Comparison of ENCODE assay signal across 22 mouse cellular contexts in the genomic region with DNA sequence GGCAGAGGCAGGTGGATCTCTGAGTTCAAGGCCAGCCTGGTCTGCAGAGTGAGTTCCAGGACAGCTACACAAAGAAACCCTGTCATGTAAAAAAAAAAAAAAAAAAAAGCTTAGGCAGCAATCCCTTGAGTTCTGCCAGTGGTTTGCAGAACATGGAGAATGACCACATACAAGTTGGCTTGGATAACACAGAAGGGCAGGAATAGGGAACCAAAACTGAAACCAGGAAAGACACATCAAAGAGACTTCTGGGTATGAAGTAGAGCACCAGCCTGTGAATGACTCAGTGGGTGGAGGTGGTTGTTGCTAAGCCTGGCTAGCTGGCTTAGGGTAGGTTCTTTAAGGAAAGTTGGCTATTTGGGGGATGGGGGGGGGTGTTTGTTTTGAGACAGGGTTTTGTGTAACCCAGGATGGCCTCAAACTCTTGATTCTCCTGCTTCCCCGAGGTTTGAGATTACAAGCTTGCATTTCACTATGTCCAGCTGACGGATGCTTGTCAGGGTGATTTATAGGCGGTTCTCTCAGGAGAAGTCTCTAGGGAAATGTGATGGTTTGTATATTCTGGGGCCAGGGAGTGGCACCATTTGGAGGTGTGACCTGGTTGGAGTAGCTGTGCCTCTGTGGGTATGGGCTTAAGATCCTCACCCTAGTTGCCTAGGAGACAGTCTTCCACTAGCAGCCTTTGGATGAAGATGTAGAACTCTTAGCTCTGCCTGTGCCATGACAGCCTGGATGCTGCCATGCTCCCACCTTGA. TPM values are rescaled to one million over a fixed set of nuclear protein-coding genes. Genes with fewer than 3 reads are reported as not detected.
A peak's percentile ranks its signal among the peaks of the same experiment; 100 is the strongest.
DNase-seq lines count a peak whose midpoint lies in the region; ATAC-seq and TF ChIP-seq lines count a peak whose summit lies in the region.
"Had no signal": no experiment of that assay in that cellular context is flagged by ENCODE, and none has a peak within 500 bp of the region (broad histone marks: within the 10 kb centered on the region; RNA-seq: fewer than 3 reads in every experiment).

No protein-coding gene starts in this region.

- H3K27me3 ChIP-seq in heart, embryonic 11.5 days (ENCODE audit: control insufficient read depth, insufficient read depth, low read length): no peaks in the 10 kb centered on the region
- no peaks in the 10 kb centered on the region for H3K27me3 ChIP-seq in hindbrain, postnatal 0 days (ENCODE audit: insufficient read depth, low read length)
- H3K27me3 ChIP-seq: heart, embryonic 13.5 days; intestine, embryonic 15.5 days; limb, embryonic 13.5 days; neural tube, embryonic 15.5 days; Patski had no signal

- H3K27ac ChIP-seq in heart, embryonic 11.5 days (ENCODE audit: low read depth, low read length): no peak overlapping the region
- peak overlapping the region; percentile 58 for H3K27ac ChIP-seq in bone marrow macrophage, adult 2 months (ENCODE audit: insufficient read depth, low read depth, low read length)
- H3K27ac ChIP-seq in hindbrain, postnatal 0 days: no peak overlapping the region
- H3K27ac ChIP-seq: heart, embryonic 13.5 days; intestine, embryonic 15.5 days; left cerebral cortex, adult 2 months; limb, embryonic 13.5 days; neural tube, embryonic 15.5 days had no signal

- WGBS in heart, embryonic 11.5 days (ENCODE audit: insufficient replicate concordance): 66% methylated on average over 3 of the region's 3 CpGs
- WGBS in hindbrain, postnatal 0 days: 80% methylated on average over 3 of the region's 3 CpGs

- no peak overlapping the region for H3K4me3 ChIP-seq in heart, embryonic 11.5 days (ENCODE audit: low read depth, low read length)
- H3K4me3 ChIP-seq in bone marrow macrophage, adult 2 months (ENCODE audit: insufficient read depth, low read length): no peak overlapping the region
- no peak overlapping the region for H3K4me3 ChIP-seq in hindbrain, postnatal 0 days (ENCODE audit: low read length)
- H3K4me3 ChIP-seq: heart, embryonic 13.5 days; intestine, embryonic 15.5 days; left cerebral cortex, adult 2 months; limb, embryonic 13.5 days; neural tube, embryonic 15.5 days had no signal

- ATAC-seq in heart, embryonic 11.5 days (replicated peaks; ENCODE audit: insufficient number of reproducible peaks, low FRiP score, low TSS enrichment): no peak
- ATAC-seq in megakaryocyte progenitor cell, adult 5-6 weeks (replicated peaks; ENCODE audit: poor library complexity): peak; percentile 98
- ATAC-seq in hindbrain, postnatal 0 days: no peak
- ATAC-seq: intestine, embryonic 15.5 days; midbrain, embryonic 16.5 days; Patski had no signal

- no peaks in the 10 kb centered on the region for H3K4me1 ChIP-seq in heart, embryonic 11.5 days (ENCODE audit: control insufficient read depth, insufficient read depth, low read length)
- H3K4me1 ChIP-seq in bone marrow macrophage, adult 2 months (ENCODE audit: control insufficient read depth, insufficient read depth, low read length): peaks cover 16% of the 10 kb centered on the region
- no peaks in the 10 kb centered on the region for H3K4me1 ChIP-seq in hindbrain, postnatal 0 days (ENCODE audit: insufficient read depth, low read length)
- H3K4me1 ChIP-seq: heart, embryonic 13.5 days; intestine, embryonic 15.5 days; limb, embryonic 13.5 days; neural tube, embryonic 15.5 days had no signal

- no peak overlapping the region for H3K4me2 ChIP-seq in heart, embryonic 11.5 days
- no peak overlapping the region for H3K4me2 ChIP-seq in hindbrain, postnatal 0 days (ENCODE audit: low read depth, low read length)
- H3K4me2 ChIP-seq: heart, embryonic 13.5 days; intestine, embryonic 15.5 days; limb, embryonic 13.5 days; lung, embryonic 14.5 days; neural tube, embryonic 15.5 days had no signal

- H3K9ac ChIP-seq in heart, embryonic 11.5 days (ENCODE audit: low read depth, low read length): no peak overlapping the region
- H3K9ac ChIP-seq in hindbrain, postnatal 0 days (replicated peaks; ENCODE audit: low read length): no peak overlapping the region
- H3K9ac ChIP-seq: heart, embryonic 13.5 days; intestine, embryonic 15.5 days; limb, embryonic 13.5 days; lung, embryonic 14.5 days; neural tube, embryonic 15.5 days had no signal

- no peaks in the 10 kb centered on the region; the same call in 1 of the 2 replicates for H3K36me3 ChIP-seq in heart, embryonic 11.5 days (ENCODE audit: control insufficient read depth, insufficient read depth, low read length)
- H3K36me3 ChIP-seq in hindbrain, postnatal 0 days (ENCODE audit: insufficient read depth, low read length): peaks cover 4% of the 10 kb centered on the region; the same call in 1 of the 2 replicates
- H3K36me3 ChIP-seq: intestine, embryonic 15.5 days had no signal

- TF ChIP-seq POLR2A in bone marrow macrophage, adult 2 months (IDR thresholded peaks at IDR 0.05; ENCODE audit: borderline replicate concordance, low read depth, low read length): no peak

- H3K9me3 ChIP-seq in heart, embryonic 11.5 days (replicated peaks; ENCODE audit: control insufficient read depth, low read length): no peaks in the 10 kb centered on the region
- H3K9me3 ChIP-seq in hindbrain, postnatal 0 days (ENCODE audit: low read length): no peaks in the 10 kb centered on the region
- H3K9me3 ChIP-seq: heart, embryonic 13.5 days; intestine, embryonic 15.5 days; limb, embryonic 13.5 days; neural tube, embryonic 15.5 days had no signal

- DNase-seq in heart, adult 9 months (ENCODE audit: low spot score in 2 of 2): peak; percentile 12 to 46
- peak; percentile 84 for DNase-seq in 3T3-L1 (ENCODE audit: low read depth, low spot score)
- DNase-seq in layer of hippocampus, adult 11-12 months (ENCODE audit: low spot score): no peak
- no peak for DNase-seq in hindbrain, postnatal 0 days (ENCODE audit: low spot score)
- DNase-seq in frontal cortex, postnatal 14 days (ENCODE audit: low spot score in 2 of 2): no peak
- DNase-seq: cerebellum, adult 9-11 months; kidney, postnatal 25 days; lung, embryonic 14.5 days; right cerebral cortex, adult 18-20 months; thymus, adult 18-20 months had no signal

- TF ChIP-seq CTCF in bone marrow macrophage, adult 2 months (IDR thresholded peaks at IDR 0.05; ENCODE audit: low read depth, low read length): no peak
- no peak for TF ChIP-seq CTCF in hindbrain, postnatal 0 days (IDR thresholded peaks at IDR 0.05; ENCODE audit: low read depth)

RNA-seq across cellular contexts. Expression of a gene that starts 21.3 kb away (rescaled TPM):
- not detected in 2 replicates for polyA plus RNA-seq in heart, embryonic 11.5 days (2014; fragmentation: Nextera tagmentation; extraction: Ambion mirVana)
- polyA plus RNA-seq in bone marrow macrophage, adult 2 months (2012; ENCODE audit: insufficient read depth, insufficient read length, missing spikeins): not detected in 2 replicates
- total RNA-seq in megakaryocyte progenitor cell, adult 5-6 weeks (2015): not detected in 2 replicates
- total RNA-seq in megakaryocyte progenitor cell, adult 5-6 weeks (2017): not detected in 2 replicates
- total RNA-seq in hindbrain, postnatal 0 days (2014; rRNA removed): not detected in 2 replicates
- not detected in 2 replicates for polyA plus RNA-seq in hindbrain, postnatal 0 days (2015; fragmentation: Nextera tagmentation; extraction: Ambion mirVana)
- total RNA-seq: left cerebral cortex, adult 2 months had no signal
- polyA plus RNA-seq: embryonic facial prominence, embryonic 11.5 days; heart, embryonic 13.5 days; hindbrain, embryonic 11.5 days; limb, embryonic 13.5 days; lung, embryonic 14.5 days; midbrain, embryonic 16.5 days; neural tube, embryonic 15.5 days; Patski had no signal

RNA-seq across cellular contexts. Expression of a gene that starts 28.5 kb away (rescaled TPM):
- 41.6 and 43.8 TPM in 2 replicates for polyA plus RNA-seq in heart, embryonic 11.5 days (2014; fragmentation: Nextera tagmentation; extraction: Ambion mirVana)
- polyA plus RNA-seq in bone marrow macrophage, adult 2 months (2012; ENCODE audit: insufficient read depth, insufficient read length, missing spikeins): 44.1 and 57.6 TPM in 2 replicates
- 45.8 and 46.2 TPM in 2 replicates for total RNA-seq in megakaryocyte progenitor cell, adult 5-6 weeks (2015)
- total RNA-seq in megakaryocyte progenitor cell, adult 5-6 weeks (2017): 26.2 and 39.5 TPM in 2 replicates
- total RNA-seq in hindbrain, postnatal 0 days (2014; rRNA removed): 69.3 and 72.1 TPM in 2 replicates
- polyA plus RNA-seq in hindbrain, postnatal 0 days (2015; fragmentation: Nextera tagmentation; extraction: Ambion mirVana): 69.1 and 69.4 TPM in 2 replicates

RNA-seq across cellular contexts. Expression of a gene that starts 32.2 kb away (rescaled TPM):
- polyA plus RNA-seq in heart, embryonic 11.5 days (2014; fragmentation: Nextera tagmentation; extraction: Ambion mirVana): 35.1 and 38.7 TPM in 2 replicates
- 21.1 and 27.3 TPM in 2 replicates for polyA plus RNA-seq in bone marrow macrophage, adult 2 months (2012; ENCODE audit: insufficient read depth, insufficient read length, missing spikeins)
- total RNA-seq in megakaryocyte progenitor cell, adult 5-6 weeks (2015): 12.1 and 13.9 TPM in 2 replicates
- 8.1 and 17.6 TPM in 2 replicates for total RNA-seq in megakaryocyte progenitor cell, adult 5-6 weeks (2017)
- total RNA-seq in hindbrain, postnatal 0 days (2014; rRNA removed): 7.5 and 12.2 TPM in 2 replicates
- polyA plus RNA-seq in hindbrain, postnatal 0 days (2015; fragmentation: Nextera tagmentation; extraction: Ambion mirVana): 36.4 and 38.8 TPM in 2 replicates

RNA-seq across cellular contexts. Expression of a gene that starts 32.3 kb away (rescaled TPM):
- polyA plus RNA-seq in heart, embryonic 11.5 days (2014; fragmentation: Nextera tagmentation; extraction: Ambion mirVana): 70.4 and 79.3 TPM in 2 replicates
- polyA plus RNA-seq in bone marrow macrophage, adult 2 months (2012; ENCODE audit: insufficient read depth, insufficient read length, missing spikeins): 16.1 and 16.8 TPM in 2 replicates
- total RNA-seq in megakaryocyte progenitor cell, adult 5-6 weeks (2015): 11.0 and 13.8 TPM in 2 replicates
- total RNA-seq in megakaryocyte progenitor cell, adult 5-6 weeks (2017): 6.5 and 7.0 TPM in 2 replicates
- 6.6 and 18.2 TPM in 2 replicates for total RNA-seq in hindbrain, postnatal 0 days (2014; rRNA removed)
- polyA plus RNA-seq in hindbrain, postnatal 0 days (2015; fragmentation: Nextera tagmentation; extraction: Ambion mirVana): 33.5 and 42.2 TPM in 2 replicates

Comparison
In these comparisons a context has a peak if more than half of its experiments do, and no peak if none do; other contexts are left out.
1. DNase-seq: peak in heart, adult 9 months (2 of 2) and 3T3-L1 (single experiment); none in layer of hippocampus, adult 11-12 months (single experiment), hindbrain, postnatal 0 days (single experiment) and frontal cortex, postnatal 14 days (0 of 2).